25 mouse cellular contexts compared by ENCODE assay signal in the genomic region with DNA sequence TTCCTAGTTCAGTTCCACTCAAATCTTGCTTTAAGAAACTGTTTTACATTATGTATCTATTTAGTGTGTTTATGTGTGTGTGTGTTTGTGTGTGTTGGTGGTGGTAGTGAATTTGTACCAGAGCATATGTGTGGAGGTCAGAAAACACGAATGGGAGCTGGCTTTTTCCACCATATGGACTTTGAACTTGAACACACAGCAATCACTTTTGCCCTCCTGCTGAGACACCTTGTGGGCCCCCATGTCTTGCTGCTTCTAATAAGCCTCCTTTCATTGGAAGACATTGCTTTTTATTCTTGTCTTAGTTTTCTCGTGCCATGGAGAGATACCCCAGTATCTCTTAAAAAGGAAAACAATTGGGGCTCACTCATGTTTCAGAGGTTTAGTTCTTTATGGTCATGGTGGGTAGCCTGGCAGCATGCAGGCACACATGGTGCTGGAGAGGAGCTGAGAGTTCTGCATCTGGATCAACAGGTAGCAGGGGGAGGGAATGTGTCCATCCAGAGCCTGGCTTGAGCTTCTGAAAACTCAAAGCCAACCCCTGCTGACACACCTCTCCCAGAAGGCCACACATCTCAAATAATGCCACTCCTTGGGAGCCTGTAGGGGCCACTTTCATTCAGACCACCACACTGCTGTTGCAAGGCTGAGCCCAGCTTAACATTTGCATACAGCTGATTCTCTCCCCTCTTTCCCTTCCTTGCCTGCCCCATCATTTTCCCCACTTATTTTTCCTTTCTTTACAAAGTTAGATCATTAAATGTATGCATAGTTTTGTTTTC. TPM values are rescaled to one million over a fixed set of nuclear protein-coding genes. Genes with fewer than 3 reads are reported as not detected.
DNase-seq lines count a peak whose midpoint lies in the region; ATAC-seq and TF ChIP-seq lines count a peak whose summit lies in the region.
"Had no signal": no experiment of that assay in that cellular context is flagged by ENCODE, and none has a peak within 500 bp of the region (broad histone marks: within the 10 kb centered on the region; RNA-seq: fewer than 3 reads in every experiment).

No protein-coding gene starts in this region.

- intact Hi-C loops in heart, postnatal 14 days (cut with DNase I): no loop called here

- H3K27ac ChIP-seq in midbrain, embryonic 12.5 days (replicated peaks): no peak overlapping the region
- H3K27ac ChIP-seq in midbrain, embryonic 14.5 days (replicated peaks; ENCODE audit: low read depth, low read length): no peak overlapping the region
- peak overlapping the region; percentile 14; the same call in 1 of the 2 replicates for H3K27ac ChIP-seq in forebrain, embryonic 13.5 days
- peak overlapping the region; percentile 15; the same call in 1 of the 2 replicates for H3K27ac ChIP-seq in small intestine, adult 2 months (ENCODE audit: insufficient read depth, low read depth, low read length)
- H3K27ac ChIP-seq: heart, embryonic 10.5 days; kidney, postnatal 0 days; limb, embryonic 10.5 days; liver, embryonic 12.5 days; stomach, embryonic 15.5 days had no signal

- H3K4me1 ChIP-seq in midbrain, embryonic 12.5 days: peaks cover 10% of the 10 kb centered on the region
- no peaks in the 10 kb centered on the region for H3K4me1 ChIP-seq in midbrain, embryonic 14.5 days (ENCODE audit: control insufficient read depth, insufficient read depth, low read length)
- peaks cover 14% of the 10 kb centered on the region for H3K4me1 ChIP-seq in forebrain, embryonic 13.5 days
- H3K4me1 ChIP-seq in small intestine, adult 2 months (ENCODE audit: control insufficient read depth, insufficient read depth, insufficient read length, low read length): peaks cover 17% of the 10 kb centered on the region
- H3K4me1 ChIP-seq: heart, embryonic 10.5 days had no signal

- H3K9me3 ChIP-seq in midbrain, embryonic 12.5 days: no peaks in the 10 kb centered on the region
- no peaks in the 10 kb centered on the region for H3K9me3 ChIP-seq in midbrain, embryonic 14.5 days (ENCODE audit: control insufficient read depth, low read length)
- H3K9me3 ChIP-seq in forebrain, embryonic 13.5 days (replicated peaks): no peaks in the 10 kb centered on the region
- H3K9me3 ChIP-seq: heart, embryonic 10.5 days; limb, embryonic 10.5 days; liver, embryonic 12.5 days; megakaryocyte, embryonic 14.5 days; stomach, embryonic 15.5 days had no signal

- ATAC-seq in midbrain, embryonic 12.5 days (ENCODE audit: low FRiP score, low read depth): peak; percentile 71; the same call in 1 of the 2 replicates
- no peak for ATAC-seq in midbrain, embryonic 14.5 days (ENCODE audit: low FRiP score, low TSS enrichment)
- ATAC-seq in forebrain, embryonic 13.5 days: peak; percentile 70; the same call in 1 of the 2 replicates
- ATAC-seq: liver, embryonic 12.5 days had no signal

- no peak for TF ChIP-seq CTCF in small intestine, adult 2 months (IDR thresholded peaks at IDR 0.05; ENCODE audit: extremely low read depth, insufficient read length, insufficient replicate concordance, low read depth, low read length)

- TF ChIP-seq POLR2A in small intestine, adult 2 months (IDR thresholded peaks at IDR 0.05; ENCODE audit: low read depth, low read length): no peak

- 27% methylated on average over 2 of the region's 2 CpGs for WGBS in midbrain, embryonic 12.5 days
- 44% methylated on average over 2 of the region's 2 CpGs for WGBS in midbrain, embryonic 14.5 days
- WGBS in forebrain, embryonic 13.5 days: 23% methylated on average over 2 of the region's 2 CpGs
- WGBS in small intestine, adult 2 months: 28% methylated on average over 2 of the region's 2 CpGs

- DNase-seq in heart, adult 11 months: peak; percentile 35
- DNase-seq in heart, postnatal 14 days: no peak
- DNase-seq in midbrain, embryonic 14.5 days: no peak
- no peak for DNase-seq in adrenal gland, adult 8-10 months
- no peak for DNase-seq in cerebellum, postnatal 10 days
- DNase-seq: adrenal gland, adult 2 months; cerebellum, adult 9-10 months; layer of hippocampus, adult 9-11 months; lung, adult 2 months; right cerebral cortex, postnatal 25 days had no signal

- no peak overlapping the region for H3K9ac ChIP-seq in midbrain, embryonic 12.5 days (replicated peaks)
- no peak overlapping the region for H3K9ac ChIP-seq in midbrain, embryonic 14.5 days (replicated peaks; ENCODE audit: low read length)
- H3K9ac ChIP-seq in forebrain, embryonic 13.5 days: no peak overlapping the region
- H3K9ac ChIP-seq: liver, embryonic 12.5 days; stomach, embryonic 15.5 days had no signal

- peaks cover 28% of the 10 kb centered on the region for H3K36me3 ChIP-seq in midbrain, embryonic 12.5 days
- H3K36me3 ChIP-seq in midbrain, embryonic 14.5 days (ENCODE audit: control insufficient read depth, insufficient read depth, low read length): peaks cover 28% of the 10 kb centered on the region
- peaks cover 30% of the 10 kb centered on the region for H3K36me3 ChIP-seq in forebrain, embryonic 13.5 days (ENCODE audit: poor library complexity, severe bottlenecking)
- H3K36me3 ChIP-seq in small intestine, adult 2 months (ENCODE audit: control insufficient read depth, insufficient read depth, low read length): peaks cover 24% of the 10 kb centered on the region

- H3K4me2 ChIP-seq in midbrain, embryonic 12.5 days (replicated peaks): no peak overlapping the region
- H3K4me2 ChIP-seq in midbrain, embryonic 14.5 days (ENCODE audit: low read length): no peak overlapping the region
- H3K4me2 ChIP-seq in forebrain, embryonic 13.5 days: no peak overlapping the region
- H3K4me2 ChIP-seq: liver, embryonic 12.5 days; stomach, embryonic 15.5 days had no signal

- no peak overlapping the region for H3K4me3 ChIP-seq in midbrain, embryonic 12.5 days
- H3K4me3 ChIP-seq in midbrain, embryonic 14.5 days (replicated peaks; ENCODE audit: low read depth, low read length): no peak overlapping the region
- H3K4me3 ChIP-seq in forebrain, embryonic 13.5 days: no peak overlapping the region
- H3K4me3 ChIP-seq in small intestine, adult 2 months (ENCODE audit: low read depth, low read length): no peak overlapping the region
- H3K4me3 ChIP-seq: heart, embryonic 10.5 days; limb, embryonic 10.5 days; liver, embryonic 12.5 days; megakaryocyte, embryonic 14.5 days; stomach, embryonic 15.5 days had no signal

- H3K27me3 ChIP-seq in midbrain, embryonic 12.5 days: no peaks in the 10 kb centered on the region
- H3K27me3 ChIP-seq in midbrain, embryonic 14.5 days (ENCODE audit: control insufficient read depth, insufficient read depth, low read length): no peaks in the 10 kb centered on the region
- no peaks in the 10 kb centered on the region for H3K27me3 ChIP-seq in forebrain, embryonic 13.5 days
- H3K27me3 ChIP-seq in small intestine, adult 2 months (ENCODE audit: control insufficient read depth, insufficient read depth, low read length): no peaks in the 10 kb centered on the region
- H3K27me3 ChIP-seq: CH12.LX; liver, embryonic 12.5 days; megakaryocyte, embryonic 14.5 days; stomach, embryonic 15.5 days had no signal

RNA-seq across cellular contexts. Expression of a gene that starts 10.5 kb away (rescaled TPM):
- total RNA-seq in heart, postnatal 14 days (2021): 10 to 100 TPM; 27.4 to 31.2 TPM
- 18.8 and 19.8 TPM in 2 replicates for polyA plus RNA-seq in midbrain, embryonic 12.5 days (2016; fragmentation: Nextera tagmentation; extraction: Ambion mirVana)
- 23.0 and 23.5 TPM in 2 replicates for polyA plus RNA-seq in midbrain, embryonic 14.5 days (2014; fragmentation: Nextera tagmentation; extraction: Ambion mirVana)
- polyA plus RNA-seq in forebrain, embryonic 13.5 days (2015; fragmentation: Nextera tagmentation; extraction: Ambion mirVana): 13.7 and 14.4 TPM in 2 replicates
- polyA plus RNA-seq in small intestine, adult 2 months (2012; rRNA removed): 19.0 and 25.2 TPM in 2 replicates
- 10 to 100 TPM; 49.7 to 56.1 (median 52.5) TPM for total RNA-seq in adrenal gland, adult 8-10 months (2022)

RNA-seq across cellular contexts. Expression of a gene that starts 39.1 kb away (rescaled TPM):
- under 1 TPM; 0.22 to 0.69 TPM for total RNA-seq in heart, postnatal 14 days (2021)
- not detected in 2 replicates for polyA plus RNA-seq in midbrain, embryonic 12.5 days (2016; fragmentation: Nextera tagmentation; extraction: Ambion mirVana)
- polyA plus RNA-seq in midbrain, embryonic 14.5 days (2014; fragmentation: Nextera tagmentation; extraction: Ambion mirVana): not detected in 2 replicates
- not detected in 2 replicates for polyA plus RNA-seq in forebrain, embryonic 13.5 days (2015; fragmentation: Nextera tagmentation; extraction: Ambion mirVana)
- not detected in 2 replicates for polyA plus RNA-seq in small intestine, adult 2 months (2012; rRNA removed)
- total RNA-seq in adrenal gland, adult 8-10 months (2022): not detected
- total RNA-seq: CH12.LX; left cerebral cortex, adult 8-10 months; neutrophil, adult 5-6 weeks had no signal
- polyA plus RNA-seq: embryonic facial prominence, embryonic 14.5 days; heart, postnatal 0 days; hindbrain, embryonic 11.5 days; limb, embryonic 10.5 days had no signal

RNA-seq across cellular contexts. Expression of a gene that starts 45.9 kb away (rescaled TPM):
- 10 to 100 TPM; 17.8 to 18.5 TPM for total RNA-seq in heart, postnatal 14 days (2021)
- 25.2 and 26.9 TPM in 2 replicates for polyA plus RNA-seq in midbrain, embryonic 12.5 days (2016; fragmentation: Nextera tagmentation; extraction: Ambion mirVana)
- 19.2 and 24.5 TPM in 2 replicates for polyA plus RNA-seq in midbrain, embryonic 14.5 days (2014; fragmentation: Nextera tagmentation; extraction: Ambion mirVana)
- polyA plus RNA-seq in forebrain, embryonic 13.5 days (2015; fragmentation: Nextera tagmentation; extraction: Ambion mirVana): 18.4 and 20.0 TPM in 2 replicates
- polyA plus RNA-seq in small intestine, adult 2 months (2012; rRNA removed): 1.6 and 2.6 TPM in 2 replicates
- 10 to 100 TPM; 25.0 to 27.4 (median 26.1) TPM for total RNA-seq in adrenal gland, adult 8-10 months (2022)

Comparison
In these comparisons a context has a peak if more than half of its experiments do, and no peak if none do; other contexts are left out.
1. H3K27ac ChIP-seq: peak in forebrain, embryonic 13.5 days (single experiment) and small intestine, adult 2 months (single experiment); none in midbrain, embryonic 12.5 days (single experiment) and midbrain, embryonic 14.5 days (single experiment).